Mouse (Mus musculus): ENCODE measurements at regions not wholly inside any gene's neighbourhood (a gene's known extent, or its start where the extent isn't known, plus 50 kb on each side); places are given as distances from the start of the nearest gene placed in this dataset.

- no peak for TF ChIP-seq CTCF (IDR thresholded peaks at IDR 0.05; ENCODE audit: borderline replicate concordance, insufficient read depth, low read length)
- TF ChIP-seq POLR2A (IDR thresholded peaks at IDR 0.05; ENCODE audit: low read depth, low read length): no peak
Measured at GRCm38 (mm10) chr1:98270212-98270611, 150.7 kb upstream of the Slco6d1 start.

All from embryonic fibroblast, embryonic 13.5 days (primary cell).